Mouse (Mus musculus): ENCODE data around the gene Rbm4b.

GRCm38 (mm10) chr19:4767507-4768148, 11.3 kb downstream of the Rbm4b start:
- TF ChIP-seq POLR2A (IDR thresholded peaks at IDR 0.05; ENCODE audit: extremely low read depth, insufficient read depth, low read length) (no peak), CTCF (IDR thresholded peaks at IDR 0.05; ENCODE audit: low read depth, low read length) (no peak)

All from liver, adult 2 months (tissue).